Mouse (Mus musculus): ENCODE data around the gene Phkg2. TPM values are rescaled to one million over a fixed set of nuclear protein-coding genes. Genes with fewer than 3 reads are reported as not detected.

Phkg2 gene
- polyA plus RNA-seq, 1 experiment, result 31.2 TPM

GRCm38 (mm10) chr7:127600612-127601011 lies 27.5 kb downstream of the Phkg2 start:
- Histone ChIP-seq H3K4me1 (ENCODE audit: control insufficient read depth, insufficient read depth, low read length) (no peaks in the 10 kb centered on the region), H3K27ac (ENCODE audit: insufficient read depth, low read length) (no peak overlapping the region), H3K4me3 (ENCODE audit: insufficient read depth, low read length) (no peak overlapping the region)
- TF ChIP-seq POLR2A (IDR thresholded peaks at IDR 0.05; ENCODE audit: low read depth, low read length), result no peak
- TF ChIP-seq CTCF (IDR thresholded peaks at IDR 0.05; ENCODE audit: borderline replicate concordance, insufficient read depth, low read length), result no peak

GRCm38 (mm10) chr7:127601735-127602134 lies 28.6 kb downstream of the Phkg2 start:
- Histone ChIP-seq H3K4me3 (ENCODE audit: insufficient read depth, low read length) (no peak overlapping the region), H3K4me1 (ENCODE audit: control insufficient read depth, insufficient read depth, low read length) (no peaks in the 10 kb centered on the region), H3K27ac (ENCODE audit: insufficient read depth, low read length) (no peak overlapping the region)
- TF ChIP-seq CTCF (IDR thresholded peaks at IDR 0.05; ENCODE audit: borderline replicate concordance, insufficient read depth, low read length) (no peak), POLR2A (IDR thresholded peaks at IDR 0.05; ENCODE audit: low read depth, low read length) (no peak)

GRCm38 (mm10) chr7:127602903-127603302 lies 29.8 kb downstream of the Phkg2 start:
- TF ChIP-seq CTCF (IDR thresholded peaks at IDR 0.05; ENCODE audit: borderline replicate concordance, insufficient read depth, low read length) (no peak), POLR2A (IDR thresholded peaks at IDR 0.05; ENCODE audit: low read depth, low read length) (no peak)
- Histone ChIP-seq H3K27ac (ENCODE audit: insufficient read depth, low read length) (no peak overlapping the region), H3K4me1 (ENCODE audit: control insufficient read depth, insufficient read depth, low read length) (no peaks in the 10 kb centered on the region), H3K4me3 (ENCODE audit: insufficient read depth, low read length) (no peak overlapping the region)

- Histone ChIP-seq H3K27ac (ENCODE audit: insufficient read depth, low read length) (no peak overlapping the region), H3K4me1 (ENCODE audit: control insufficient read depth, insufficient read depth, low read length) (no peaks in the 10 kb centered on the region), H3K4me3 (ENCODE audit: insufficient read depth, low read length) (no peak overlapping the region)
- no peak for TF ChIP-seq POLR2A (IDR thresholded peaks at IDR 0.05; ENCODE audit: low read depth, low read length)
- no peak for TF ChIP-seq CTCF (IDR thresholded peaks at IDR 0.05; ENCODE audit: borderline replicate concordance, insufficient read depth, low read length)
These were observed 31.1 kb downstream of the Phkg2 start for GRCm38 (mm10) chr7:127604256-127604655.

- Histone ChIP-seq H3K4me1 (ENCODE audit: control insufficient read depth, insufficient read depth, low read length) (no peaks in the 10 kb centered on the region), H3K4me3 (ENCODE audit: insufficient read depth, low read length) (no peak overlapping the region), H3K27ac (ENCODE audit: insufficient read depth, low read length) (no peak overlapping the region)
- TF ChIP-seq POLR2A (IDR thresholded peaks at IDR 0.05; ENCODE audit: low read depth, low read length), result no peak
- TF ChIP-seq CTCF (IDR thresholded peaks at IDR 0.05; ENCODE audit: borderline replicate concordance, insufficient read depth, low read length), result no peak
These were observed 34.0 kb downstream of the Phkg2 start for GRCm38 (mm10) chr7:127607150-127607549.

GRCm38 (mm10) chr7:127611011-127611410 lies 37.9 kb downstream of the Phkg2 start:
- TF ChIP-seq POLR2A (IDR thresholded peaks at IDR 0.05; ENCODE audit: low read depth, low read length) (no peak), CTCF (IDR thresholded peaks at IDR 0.05; ENCODE audit: borderline replicate concordance, insufficient read depth, low read length) (no peak)
- H3K4me3 ChIP-seq (ENCODE audit: insufficient read depth, low read length), result no peak overlapping the region
- no peaks in the 10 kb centered on the region for H3K4me1 ChIP-seq (ENCODE audit: control insufficient read depth, insufficient read depth, low read length)
- no peak overlapping the region for H3K27ac ChIP-seq (ENCODE audit: insufficient read depth, low read length)

- TF ChIP-seq POLR2A (IDR thresholded peaks at IDR 0.05; ENCODE audit: low read depth, low read length) (no peak), CTCF (IDR thresholded peaks at IDR 0.05; ENCODE audit: borderline replicate concordance, insufficient read depth, low read length) (no peak)
- H3K4me3 ChIP-seq (ENCODE audit: insufficient read depth, low read length), result no peak overlapping the region
These were observed 38.4 kb downstream of the Phkg2 start for GRCm38 (mm10) chr7:127611561-127611960.

GRCm38 (mm10) chr7:127613501-127613900 lies 40.4 kb downstream of the Phkg2 start:
- Histone ChIP-seq H3K4me3 (ENCODE audit: insufficient read depth, low read length) (no peak overlapping the region), H3K4me1 (ENCODE audit: control insufficient read depth, insufficient read depth, low read length) (no peaks in the 10 kb centered on the region), H3K27ac (ENCODE audit: insufficient read depth, low read length) (no peak overlapping the region)
- TF ChIP-seq CTCF (IDR thresholded peaks at IDR 0.05; ENCODE audit: borderline replicate concordance, insufficient read depth, low read length), result no peak
- no peak for TF ChIP-seq POLR2A (IDR thresholded peaks at IDR 0.05; ENCODE audit: low read depth, low read length)

More at GRCm38 (mm10) chr7:127611561-127611960, 38.4 kb downstream of the Phkg2 start:
- no peaks in the 10 kb centered on the region for H3K4me1 ChIP-seq (ENCODE audit: control insufficient read depth, insufficient read depth, low read length)
- H3K27ac ChIP-seq (ENCODE audit: insufficient read depth, low read length), result no peak overlapping the region

- Histone ChIP-seq H3K27ac (ENCODE audit: insufficient read depth, low read length) (no peak overlapping the region), H3K4me1 (ENCODE audit: control insufficient read depth, insufficient read depth, low read length) (no peaks in the 10 kb centered on the region), H3K4me3 (ENCODE audit: insufficient read depth, low read length) (peak overlapping the region; percentile 72)
- TF ChIP-seq POLR2A (IDR thresholded peaks at IDR 0.05; ENCODE audit: low read depth, low read length), result no peak
- no peak for TF ChIP-seq CTCF (IDR thresholded peaks at IDR 0.05; ENCODE audit: borderline replicate concordance, insufficient read depth, low read length)
These were observed 41.0 kb downstream of the Phkg2 start for GRCm38 (mm10) chr7:127614091-127614490.

- Histone ChIP-seq H3K27ac (ENCODE audit: insufficient read depth, low read length) (no peak overlapping the region), H3K4me1 (ENCODE audit: control insufficient read depth, insufficient read depth, low read length) (no peaks in the 10 kb centered on the region), H3K4me3 (ENCODE audit: insufficient read depth, low read length) (peak overlapping the region; percentile 72)
- TF ChIP-seq CTCF (IDR thresholded peaks at IDR 0.05; ENCODE audit: borderline replicate concordance, insufficient read depth, low read length), result no peak
- TF ChIP-seq POLR2A (IDR thresholded peaks at IDR 0.05; ENCODE audit: low read depth, low read length), result no peak
These were observed 41.4 kb downstream of the Phkg2 start for GRCm38 (mm10) chr7:127614511-127614890.
